Mouse (Mus musculus) bone marrow macrophage, adult 2 months (primary cell): ENCODE results near the gene Skiv2l.

Source experiments
- CTCF ChIP-seq: IDR thresholded peaks from 2 replicates; pipeline ENCODE4 v1.5.1; 2012; ENCODE audit warnings: low read depth, mild to moderate bottlenecking, low read length, moderate library complexity
- POLR2A ChIP-seq: IDR thresholded peaks from 2 replicates; pipeline ENCODE4 v1.6.1; 2012; ENCODE audit warnings: mild to moderate bottlenecking, low read depth, low read length, borderline replicate concordance

GRCm38 (mm10) chr17:34898160-34898586 lies 48.2 kb upstream of the Skiv2l start, which contains the start of the genes C2 and Ehmt2:
- TF ChIP-seq POLR2A (no peak; the same call in 1 of the 2 replicates), CTCF (no peak)
